Mouse (Mus musculus) limb, embryonic 14.5 days (tissue): ENCODE measurements around the gene Fgd3. TPM values are rescaled to one million over a fixed set of nuclear protein-coding genes. Genes with fewer than 3 reads are reported as not detected.

Source experiments
- ATAC-seq: fragments of 200-750 bp; cut with Nextera tagmentation; 2 replicates; pipeline ENCODE4 v1.8.0; 2017; ENCODE audit warnings: low read depth, moderate number of reproducible peaks, moderate TSS enrichment; ENCODE audit not compliant: low FRiP score
- DNase-seq: peaks from one replicate; pipeline ENCODE4 v3.0.0-alpha.2; 2015; ENCODE audit warnings: low spot score
- H3K27ac ChIP-seq: fragments of 300-500 bp; sonication (generic); replicated peaks from 2 replicates; pipeline ENCODE4 v1.5.1; 2014; ENCODE audit warnings: low read depth, mild to moderate bottlenecking, low read length, moderate library complexity, mixed read lengths
- H3K27me3 ChIP-seq: fragments of 300-500 bp; sonication (generic); 2 replicates; pipeline ENCODE4 v1.6.1; 2014; ENCODE audit warnings: low read length, mixed read lengths; ENCODE audit not compliant: control insufficient read depth, insufficient read depth
- H3K36me3 ChIP-seq: fragments of 300-500 bp; sonication (generic); 2 replicates; pipeline ENCODE4 v1.6.1; 2014; ENCODE audit warnings: mild to moderate bottlenecking, low read length, moderate library complexity, mixed read lengths; ENCODE audit not compliant: control insufficient read depth, insufficient read depth
- H3K4me1 ChIP-seq: fragments of 300-500 bp; sonication (generic); 2 replicates; pipeline ENCODE4 v1.6.1; 2014; ENCODE audit warnings: antibody characterized with exemption, low read length, mixed read lengths; ENCODE audit not compliant: control insufficient read depth, insufficient read depth
- H3K4me2 ChIP-seq: fragments of 300-500 bp; sonication (generic); replicated peaks from 2 replicates; pipeline ENCODE4 v1.6.1; 2014; ENCODE audit warnings: low read depth, mild to moderate bottlenecking, low read length, moderate library complexity; ENCODE audit not compliant: severe bottlenecking
- H3K4me3 ChIP-seq: fragments of 300-500 bp; sonication (generic); replicated peaks from 2 replicates; pipeline ENCODE4 v1.5.1; 2014; ENCODE audit warnings: low read length
- H3K9ac ChIP-seq: fragments of 300-500 bp; sonication (generic); 2 replicates; pipeline ENCODE4 v1.6.1; 2014; ENCODE audit warnings: mild to moderate bottlenecking, low read depth, low read length, moderate library complexity; ENCODE audit not compliant: severe bottlenecking
- H3K9me3 ChIP-seq: fragments of 300-500 bp; sonication (generic); 2 replicates; pipeline ENCODE4 v1.6.1; 2016; ENCODE audit warnings: low read length; ENCODE audit not compliant: control insufficient read depth
- POLR2A ChIP-seq: fragments of 200-500 bp; IDR thresholded peaks from 2 replicates; pipeline ENCODE4 v1.8.0; 2012; ENCODE audit warnings: inconsistent platforms, mild to moderate bottlenecking, moderate library complexity, borderline replicate concordance; ENCODE audit not compliant: insufficient read depth, insufficient read length; ENCODE audit errors: extremely low read depth
- WGBS: fragments of 180-500 bp; shearing (Covaris S2); extraction: QIAGEN DNeasy Blood & Tissue Kit; methylation state at CpG from one replicate; pipeline ENCODE4 v1.1.7; 2014; 5-methylcytosine and 5-hydroxymethylcytosine counted together
- polyA plus RNA-seq, 2 experiments: library from polyadenylated mRNA; depleted of rRNA in 1 of 2; stranded (reverse) in 1 of 2; unstranded in 1 of 2; fragments of >200 nt; fragmentation: Nextera tagmentation in 1 of 2; extraction: Ambion mirVana in 1 of 2; gene quantifications; 2 replicates each; pipeline versions ENCODE4 v1.2.1 to v1.2.3; 2012 to 2014

Gene Fgd3
- polyA plus RNA-seq, 2 experiments = 0.78 to 1.2 TPM

DNA sequence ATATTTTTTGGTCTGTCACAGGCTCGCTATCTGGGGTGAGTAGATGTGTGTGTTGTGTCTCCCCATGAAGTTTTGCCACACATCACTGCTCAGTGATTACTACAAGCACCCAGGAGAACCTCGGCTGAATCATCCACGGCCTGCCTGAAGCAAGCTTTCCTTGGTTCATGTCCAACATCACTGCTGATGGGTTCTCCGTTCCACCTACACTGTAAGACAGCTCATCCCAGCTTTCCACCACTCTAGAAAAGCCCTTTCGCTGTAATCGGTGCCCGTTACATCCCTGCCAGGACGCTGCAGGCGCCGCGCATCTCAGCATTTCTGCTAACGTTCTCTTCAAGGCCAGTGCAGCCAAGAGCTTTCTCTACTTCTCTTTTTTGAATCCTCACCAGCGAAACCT is 67.4 kb downstream of the Fgd3 start:
- ATAC-seq = no peak
- Histone ChIP-seq H3K4me3 (no peak overlapping the region), H3K27me3 (peaks cover 12% of the 10 kb centered on the region), H3K36me3 (no peaks in the 10 kb centered on the region), H3K4me2 (no peak overlapping the region), H3K9me3 (no peaks in the 10 kb centered on the region), H3K27ac (no peak overlapping the region), H3K9ac (no peak overlapping the region), H3K4me1 (0 out of 2 replicates have a peak, but pooled peaks cover 2% of the 10 kb centered on the region)
- TF ChIP-seq POLR2A = no peak
- WGBS = 87% methylated on average over 13 of the region's 13 CpGs
- DNase-seq = no peak

DNA sequence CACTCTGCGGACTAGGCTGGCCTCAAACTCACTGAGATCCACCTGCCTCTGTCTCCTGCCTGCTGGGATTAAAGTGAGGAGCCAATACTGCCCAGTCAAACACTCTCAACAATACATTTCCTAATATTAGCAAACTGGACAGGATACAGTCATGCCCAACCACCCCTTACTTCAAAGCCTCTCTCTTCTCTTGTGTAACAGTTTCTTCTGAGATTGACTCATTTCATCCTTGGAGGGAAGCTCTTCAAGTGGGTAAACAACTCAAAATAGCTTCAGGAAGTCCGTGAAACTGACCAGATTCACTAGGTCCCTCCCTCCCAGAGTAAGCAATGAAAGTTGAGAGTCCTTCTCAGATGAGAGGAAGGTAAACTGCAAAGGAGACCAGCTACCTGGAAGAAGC is 68.0 kb downstream of the Fgd3 start:
- ATAC-seq = no peak
- Histone ChIP-seq H3K9me3 (no peaks in the 10 kb centered on the region), H3K36me3 (no peaks in the 10 kb centered on the region), H3K27me3 (peaks cover 18% of the 10 kb centered on the region), H3K4me2 (no peak overlapping the region), H3K27ac (no peak overlapping the region), H3K9ac (no peak overlapping the region), H3K4me3 (no peak overlapping the region), H3K4me1 (no peaks in the 10 kb centered on the region)
- 74% methylated on average over 2 of the region's 2 CpGs for WGBS
- DNase-seq = no peak
- no peak for TF ChIP-seq POLR2A

DNA sequence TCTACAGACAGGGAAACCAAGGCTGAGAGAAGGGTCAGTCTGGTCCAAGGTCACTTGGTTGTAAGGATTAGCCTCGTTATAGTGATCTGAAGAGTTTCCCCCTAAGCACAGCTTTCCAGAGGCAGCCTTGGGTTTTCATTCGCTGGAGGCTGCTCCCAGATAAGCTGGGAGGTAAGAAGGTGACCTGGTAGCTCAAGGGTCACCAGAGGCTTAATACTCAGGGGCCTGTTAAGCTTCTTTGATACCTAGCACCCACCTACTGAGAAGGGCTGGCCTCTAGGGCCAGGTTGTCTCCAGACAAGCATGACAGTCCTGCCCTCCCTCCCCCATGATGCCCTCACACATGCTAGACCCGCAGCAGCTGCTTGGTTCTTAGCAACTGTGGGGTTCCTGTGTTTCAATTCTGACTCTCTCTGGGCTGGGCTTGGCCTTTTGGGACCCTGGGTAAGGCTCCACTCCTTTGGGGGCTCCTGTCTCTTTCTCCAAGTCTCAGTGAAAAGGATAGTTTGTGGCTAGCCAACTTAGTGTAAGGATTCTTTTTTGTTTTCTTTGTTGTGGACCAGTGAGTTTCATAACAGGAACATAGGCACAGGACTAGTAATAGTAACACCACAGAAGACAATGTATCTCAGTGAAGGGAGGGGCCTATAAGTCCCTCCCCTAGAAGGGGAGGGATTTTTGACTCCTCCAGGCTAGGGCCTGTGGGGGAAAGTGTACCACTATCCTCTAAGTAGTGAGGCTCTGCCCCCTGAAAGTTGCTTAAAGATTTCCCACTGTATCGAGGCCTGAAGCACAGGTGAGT is 69.2 kb downstream of the Fgd3 start:
- H3K4me2 ChIP-seq = no peak overlapping the region
- peaks cover 30% of the 10 kb centered on the region for H3K27me3 ChIP-seq
- no peaks in the 10 kb centered on the region for H3K4me1 ChIP-seq
- no peak for TF ChIP-seq POLR2A
- H3K4me3 ChIP-seq = no peak overlapping the region
- H3K36me3 ChIP-seq = no peaks in the 10 kb centered on the region
- no peaks in the 10 kb centered on the region for H3K9me3 ChIP-seq
- no peak overlapping the region for H3K9ac ChIP-seq
- no peak for DNase-seq
- WGBS = 28% methylated on average over 4 of the region's 4 CpGs
- ATAC-seq = no peak
- H3K27ac ChIP-seq = no peak overlapping the region

DNA sequence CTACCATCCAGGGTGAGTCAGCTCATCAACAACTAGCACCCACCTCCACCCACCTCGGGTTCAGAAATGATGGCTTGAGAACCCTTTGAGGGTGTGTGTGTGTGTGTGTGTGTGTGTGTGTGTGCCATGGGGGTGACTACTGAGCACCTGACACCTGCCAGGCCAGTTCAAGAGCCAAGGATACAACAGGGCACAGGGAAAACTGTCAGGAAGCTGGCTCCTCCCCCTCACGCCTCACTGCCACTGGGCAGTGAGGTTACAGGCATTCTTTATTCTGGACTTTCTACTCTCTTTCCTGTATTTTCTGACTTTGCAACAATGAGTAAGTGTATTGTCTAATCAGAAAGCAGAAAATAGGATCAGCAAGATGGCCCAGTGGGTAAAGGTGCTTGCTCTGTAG is 70.5 kb downstream of the Fgd3 start:
- no peak for DNase-seq
- no peak for ATAC-seq
- no peaks in the 10 kb centered on the region for H3K4me1 ChIP-seq
- no peak overlapping the region for H3K4me2 ChIP-seq
- H3K27me3 ChIP-seq = peaks cover 30% of the 10 kb centered on the region
- no peak for TF ChIP-seq POLR2A
- H3K36me3 ChIP-seq = no peaks in the 10 kb centered on the region
- H3K4me3 ChIP-seq = no peak overlapping the region
- no peak overlapping the region for H3K9ac ChIP-seq
- H3K9me3 ChIP-seq = no peaks in the 10 kb centered on the region
- no peak overlapping the region for H3K27ac ChIP-seq
- 60% methylated on average over 2 of the region's 2 CpGs for WGBS

DNA sequence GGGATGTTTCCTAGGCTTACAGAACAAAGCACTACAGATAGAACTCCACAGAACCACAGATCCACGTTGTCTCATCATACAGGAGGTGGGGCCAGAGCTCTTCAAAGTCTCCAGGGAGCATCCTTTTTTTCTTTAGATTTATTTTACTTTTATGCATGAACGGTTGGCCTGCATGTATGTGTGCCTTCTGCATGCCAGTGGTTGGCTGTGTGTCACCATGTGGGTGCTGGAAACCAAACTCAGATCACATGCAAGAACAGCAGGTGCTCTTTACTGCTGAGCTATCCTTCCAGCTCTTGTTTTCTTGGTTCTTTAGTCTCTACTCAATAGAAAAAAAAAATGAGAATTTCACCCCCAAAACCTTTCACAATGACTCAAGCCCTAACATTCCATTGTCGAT is 71.2 kb downstream of the Fgd3 start:
- Histone ChIP-seq H3K4me3 (no peak overlapping the region), H3K4me1 (no peaks in the 10 kb centered on the region), H3K27me3 (peaks cover 30% of the 10 kb centered on the region), H3K9me3 (no peaks in the 10 kb centered on the region), H3K4me2 (no peak overlapping the region), H3K36me3 (no peaks in the 10 kb centered on the region), H3K9ac (no peak overlapping the region), H3K27ac (no peak overlapping the region)
- TF ChIP-seq POLR2A = no peak
- no peak for ATAC-seq
- WGBS = 68% methylated on average over 3 of the region's 3 CpGs
- DNase-seq = no peak
